Mouse (Mus musculus) midbrain, embryonic 15.5 days (tissue): ENCODE measurements around the gene Gm12216. TPM values are rescaled to one million over a fixed set of nuclear protein-coding genes. Genes with fewer than 3 reads are reported as not detected.
A peak's percentile ranks its signal among the peaks of the same experiment; 100 is the strongest.

ENCODE experiments used
- ATAC-seq: fragments of 200-750 bp; cut with Nextera tagmentation; replicated peaks from 2 replicates; pipeline ENCODE4 v1.8.0; 2017; ENCODE audit warnings: moderate TSS enrichment
- H3K27ac ChIP-seq: fragments of 300-500 bp; sonication (generic); 2 replicates; pipeline ENCODE4 v1.5.1; 2015; ENCODE audit warnings: mild to moderate bottlenecking, inconsistent platforms
- H3K27me3 ChIP-seq: fragments of 300-500 bp; sonication (generic); replicated peaks from 2 replicates; pipeline ENCODE4 v1.6.1; 2015; ENCODE audit warnings: inconsistent platforms
- H3K36me3 ChIP-seq: fragments of 300-500 bp; sonication (generic); replicated peaks from 2 replicates; pipeline ENCODE4 v1.6.1; 2015; ENCODE audit warnings: inconsistent platforms
- H3K4me1 ChIP-seq: fragments of 300-500 bp; sonication (generic); 2 replicates; pipeline ENCODE4 v1.6.1; 2015; ENCODE audit warnings: inconsistent platforms
- H3K4me2 ChIP-seq: fragments of 300-500 bp; sonication (generic); 2 replicates; pipeline ENCODE4 v1.6.1; 2015; ENCODE audit warnings: inconsistent platforms, mild to moderate bottlenecking, moderate library complexity
- H3K4me3 ChIP-seq: fragments of 300-500 bp; sonication (generic); 2 replicates; pipeline ENCODE4 v1.5.1; 2015; ENCODE audit warnings: mild to moderate bottlenecking, inconsistent platforms
- H3K9ac ChIP-seq: fragments of 300-500 bp; sonication (generic); 2 replicates; pipeline ENCODE4 v1.6.1; 2015; ENCODE audit warnings: mild to moderate bottlenecking, inconsistent platforms
- H3K9me3 ChIP-seq: fragments of 300-500 bp; sonication (generic); 2 replicates; pipeline ENCODE4 v1.6.1; 2016; ENCODE audit warnings: inconsistent platforms
- WGBS: fragments of 180-500 bp; shearing (Covaris S2); methylation state at CpG from one replicate; pipeline ENCODE4 v1.1.7; 2015; ENCODE audit warnings: mixed read lengths; 5-methylcytosine and 5-hydroxymethylcytosine counted together
- polyA plus RNA-seq: library from polyadenylated mRNA; unstranded; fragments of >200 nt; fragmentation: Nextera tagmentation; extraction: Ambion mirVana; gene quantifications from 2 replicates; pipeline ENCODE4 v1.2.1, GENCODE M21; 2015

Gene Gm12216
- polyA plus RNA-seq, 1 experiment from 2014 or later = 0.26 TPM

DNA sequence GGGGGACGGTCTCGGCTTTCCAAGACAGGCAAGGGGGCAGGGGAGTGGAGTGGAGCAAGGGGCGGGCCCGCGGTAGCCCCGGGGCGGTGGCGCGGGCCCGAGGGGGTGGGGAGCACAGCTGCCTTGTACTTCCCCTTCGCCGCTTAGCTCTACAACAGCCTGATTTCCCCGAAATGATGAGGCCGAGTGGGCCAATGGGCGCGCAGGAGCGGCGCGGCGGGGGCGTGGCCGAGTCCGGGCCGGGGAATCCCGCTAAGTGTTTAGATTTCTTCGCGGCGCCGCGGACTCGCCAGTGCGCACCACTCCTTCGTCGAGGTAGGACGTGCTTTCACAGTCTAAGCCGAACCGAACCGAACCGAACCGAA is 89.3 kb downstream of the Gm12216 start, which contains the start of gene Irf1:
Gene Irf1, plus strand, starts transcription at position 255 of the 365 bp plus-strand sequence.
- peaks cover 32% of the 10 kb centered on the region for H3K27me3 ChIP-seq
- under 1% methylated on average over 40 of the region's 40 CpGs for WGBS
- peak within 1 kb of the TSS; percentile 63 for H3K4me3 ChIP-seq
- no peaks in the 10 kb centered on the region for H3K9me3 ChIP-seq
- no peaks in the 10 kb centered on the region for H3K36me3 ChIP-seq
- peaks cover 13% of the 10 kb centered on the region for H3K4me1 ChIP-seq
- no peak within 1 kb of the TSS; the same call in 1 of the 2 replicates for H3K27ac ChIP-seq
- peak within 1 kb of the TSS; percentile 61 for H3K9ac ChIP-seq
- H3K4me2 ChIP-seq = peak within 1 kb of the TSS; percentile 98
- ATAC-seq = peak; percentile 94

DNA sequence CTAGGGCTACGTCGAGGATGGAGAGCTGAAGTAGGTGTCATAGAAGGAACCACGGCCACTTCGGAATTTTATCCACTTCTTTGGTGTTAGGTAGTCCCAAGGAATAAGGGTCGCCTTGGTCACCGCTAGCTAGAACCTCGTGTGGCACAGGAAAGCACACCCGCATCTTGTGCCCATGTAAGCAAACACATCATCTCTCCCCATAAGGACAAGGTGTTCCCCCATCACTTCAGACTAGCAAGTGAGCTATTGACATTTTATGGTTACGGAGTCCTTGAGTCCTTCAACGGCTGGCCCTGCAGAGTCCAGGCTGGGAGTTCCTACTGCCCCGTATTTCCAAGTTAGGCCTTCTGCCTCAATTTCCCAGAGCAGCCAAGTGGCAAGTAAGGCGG is 89.9 kb downstream of the Gm12216 start:
- WGBS = 64% methylated on average over 12 of the region's 12 CpGs
- peaks cover 37% of the 10 kb centered on the region for H3K27me3 ChIP-seq
- H3K4me3 ChIP-seq = peak overlapping the region; percentile 63
- H3K4me2 ChIP-seq = peak overlapping the region; percentile 98
- H3K27ac ChIP-seq = no peak overlapping the region
- peak overlapping the region; percentile 61; the same call in 1 of the 2 replicates for H3K9ac ChIP-seq
- no peak for ATAC-seq
- no peaks in the 10 kb centered on the region for H3K9me3 ChIP-seq
- peaks cover 13% of the 10 kb centered on the region for H3K4me1 ChIP-seq
- no peaks in the 10 kb centered on the region for H3K36me3 ChIP-seq

DNA sequence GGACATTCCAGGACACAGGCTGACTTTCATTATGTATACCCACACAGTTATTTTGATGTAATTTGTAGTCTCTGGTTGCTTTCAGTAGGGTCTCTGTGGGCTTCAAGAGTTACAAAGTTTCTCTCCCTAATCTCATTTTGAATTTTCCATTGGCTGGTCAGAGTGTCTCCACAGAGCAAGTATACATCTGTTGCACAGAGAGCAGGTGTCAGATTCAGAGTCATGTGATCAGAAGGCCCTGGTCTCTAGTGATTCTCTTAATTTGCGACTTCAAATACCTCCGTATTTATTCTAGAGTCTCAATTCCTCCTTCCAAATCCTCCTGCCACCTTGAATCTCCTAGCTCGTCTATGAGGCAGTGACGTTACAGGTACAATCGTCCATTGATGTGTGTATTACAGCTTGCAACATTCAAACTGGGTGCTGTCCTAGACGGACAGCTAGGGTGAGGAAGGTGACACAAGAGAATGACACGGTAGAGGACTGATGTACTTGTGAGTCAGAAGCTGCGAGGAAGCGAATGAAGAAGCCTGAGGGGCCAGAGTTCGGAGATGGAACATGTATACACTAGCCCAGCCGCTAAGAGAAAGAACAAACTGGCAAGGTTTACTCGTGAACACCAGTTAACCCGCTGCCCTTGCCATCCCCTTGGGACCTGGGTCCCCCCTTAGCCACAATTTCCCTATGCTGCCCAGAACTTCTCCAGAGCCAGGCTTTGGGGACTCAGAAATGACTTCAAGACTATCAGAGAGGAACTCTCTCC is 90.5 kb downstream of the Gm12216 start:
- Histone ChIP-seq H3K4me1 (peaks cover 18% of the 10 kb centered on the region), H3K9me3 (no peaks in the 10 kb centered on the region), H3K36me3 (no peaks in the 10 kb centered on the region), H3K9ac (no peak overlapping the region), H3K4me2 (no peak overlapping the region), H3K27me3 (peaks cover 38% of the 10 kb centered on the region), H3K27ac (no peak overlapping the region), H3K4me3 (no peak overlapping the region)
- 79% methylated on average over 13 of the region's 13 CpGs for WGBS
- ATAC-seq = no peak

DNA sequence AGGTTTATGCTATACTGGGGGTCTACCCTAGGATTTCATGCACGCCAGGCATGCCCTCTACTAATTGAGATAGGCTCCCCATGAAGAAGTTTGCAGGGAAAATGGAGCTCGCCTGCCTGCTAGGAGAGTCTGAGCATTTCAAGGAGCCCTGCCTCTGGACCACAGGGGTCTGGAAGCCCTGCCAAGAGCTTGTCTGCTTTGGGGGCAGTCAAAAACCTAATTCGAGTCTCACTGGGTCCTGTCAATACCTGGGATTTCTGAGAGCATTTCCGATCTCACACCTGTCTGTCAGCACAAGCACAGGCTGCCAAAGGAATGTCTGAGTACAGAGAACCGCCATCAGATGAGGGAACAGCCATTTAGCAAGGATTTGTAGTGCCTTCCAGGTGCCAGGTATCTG is 94.5 kb downstream of the Gm12216 start:
- no peak overlapping the region for H3K4me2 ChIP-seq
- peaks cover 45% of the 10 kb centered on the region for H3K27me3 ChIP-seq
- H3K36me3 ChIP-seq = no peaks in the 10 kb centered on the region
- H3K27ac ChIP-seq = no peak overlapping the region
- H3K4me1 ChIP-seq = peaks cover 24% of the 10 kb centered on the region
- no peak overlapping the region for H3K9ac ChIP-seq
- no peak overlapping the region for H3K4me3 ChIP-seq
- 44% methylated on average over 5 of the region's 5 CpGs for WGBS
- H3K9me3 ChIP-seq = no peaks in the 10 kb centered on the region
- no peak for ATAC-seq

DNA sequence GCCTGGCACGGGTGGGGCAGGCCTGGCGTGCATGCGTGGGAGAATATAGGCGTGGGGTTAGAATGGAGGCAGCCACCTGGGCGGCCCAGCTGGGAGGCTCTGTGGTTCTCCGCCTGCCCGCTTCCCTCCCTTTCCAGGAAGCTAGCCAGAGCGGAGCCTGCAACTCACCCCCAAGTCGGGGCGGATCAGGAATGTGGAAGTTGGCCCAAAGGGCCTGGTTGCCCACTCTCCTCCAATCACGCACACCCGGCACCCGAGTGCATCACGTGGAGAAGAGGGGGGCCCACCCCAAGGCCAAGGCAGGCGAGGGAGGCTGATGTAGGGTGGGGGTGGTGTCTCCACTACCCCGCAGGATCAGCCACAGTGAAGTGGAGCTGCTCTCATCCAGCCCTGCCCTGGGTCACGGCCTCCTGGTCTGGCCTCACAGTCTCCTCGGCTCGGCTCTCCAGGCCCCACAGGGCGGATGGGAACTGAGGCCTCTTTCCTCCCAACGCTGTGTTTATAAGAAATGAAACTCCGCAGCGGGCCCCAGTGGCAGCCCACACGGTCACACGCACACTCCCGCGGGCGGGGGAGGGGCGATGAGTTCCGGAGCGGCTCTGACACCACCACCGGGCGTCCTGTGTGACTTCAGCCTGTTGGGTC is 95.4 kb downstream of the Gm12216 start:
- peak overlapping the region; percentile 64 for H3K4me2 ChIP-seq
- WGBS = 2% methylated on average over 33 of the region's 33 CpGs
- peak overlapping the region; percentile 18; the same call in 1 of the 2 replicates for H3K9ac ChIP-seq
- no peaks in the 10 kb centered on the region for H3K9me3 ChIP-seq
- H3K27me3 ChIP-seq = peaks cover 39% of the 10 kb centered on the region
- H3K4me1 ChIP-seq = peaks cover 22% of the 10 kb centered on the region
- H3K36me3 ChIP-seq = no peaks in the 10 kb centered on the region
- ATAC-seq = peak; percentile 79
- H3K4me3 ChIP-seq = peak overlapping the region; percentile 27
- no peak overlapping the region for H3K27ac ChIP-seq

DNA sequence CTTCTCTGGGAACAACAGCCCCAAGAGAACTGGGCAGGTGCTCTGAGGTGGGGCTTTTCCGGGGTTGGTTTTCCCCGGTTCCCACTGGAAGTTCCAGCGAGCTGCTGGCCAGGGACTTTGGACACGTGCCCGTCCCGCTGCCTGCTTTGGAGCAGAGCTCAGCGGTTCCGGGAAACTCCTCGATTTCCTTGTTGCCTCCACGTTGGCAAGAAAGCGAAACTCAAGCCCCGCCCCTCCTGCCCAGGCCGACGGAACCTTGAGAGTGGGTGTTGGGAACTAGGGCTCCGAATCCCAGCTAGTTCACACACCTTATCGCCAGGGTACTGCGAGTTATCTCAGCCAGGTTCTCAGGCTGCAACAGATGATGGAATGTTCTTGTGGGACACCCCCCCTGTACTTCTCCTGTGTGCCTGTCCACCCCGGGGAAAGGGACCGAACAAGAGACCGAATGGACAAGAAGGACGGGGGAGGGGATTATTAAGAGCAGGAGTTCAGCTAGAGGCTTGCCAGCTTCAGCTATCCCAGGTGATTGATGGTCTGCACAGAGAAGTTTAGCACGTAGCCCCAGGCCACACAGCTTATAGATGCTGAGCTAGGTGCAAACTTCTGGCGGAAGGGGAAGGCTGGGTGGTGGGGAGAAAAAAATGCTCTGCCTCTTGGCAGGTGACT is 96.1 kb downstream of the Gm12216 start:
- Histone ChIP-seq H3K4me3 (peak overlapping the region; percentile 27), H3K4me2 (peak overlapping the region; percentile 64), H3K4me1 (peaks cover 22% of the 10 kb centered on the region), H3K9ac (peak overlapping the region; percentile 18; the same call in 1 of the 2 replicates), H3K27me3 (peaks cover 35% of the 10 kb centered on the region), H3K9me3 (no peaks in the 10 kb centered on the region), H3K36me3 (no peaks in the 10 kb centered on the region), H3K27ac (no peak overlapping the region)
- 10% methylated on average over 23 of the region's 23 CpGs for WGBS
- no peak; the same call in 1 of the 2 replicates for ATAC-seq

DNA sequence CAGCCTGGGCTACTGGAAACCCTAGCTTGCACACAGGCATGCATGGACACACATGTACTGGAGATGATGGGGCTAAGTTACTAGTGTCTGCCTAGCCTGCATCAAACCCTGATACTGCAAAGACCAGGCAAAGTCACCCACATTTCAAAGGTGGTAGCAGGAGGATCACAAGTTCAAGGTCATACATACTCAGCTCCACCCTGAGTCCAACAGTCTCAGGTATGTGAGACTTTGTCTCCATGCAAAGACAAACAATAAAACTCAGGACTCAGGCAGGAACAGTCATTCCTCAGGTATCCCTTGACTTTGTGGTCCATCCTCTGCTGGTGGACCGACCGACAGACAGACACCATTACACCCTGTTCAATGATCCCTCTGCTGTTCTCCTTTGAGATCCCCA is 96.6 kb downstream of the Gm12216 start:
- Histone ChIP-seq H3K27ac (no peak overlapping the region), H3K27me3 (peaks cover 35% of the 10 kb centered on the region), H3K9ac (no peak overlapping the region), H3K4me3 (no peak overlapping the region), H3K4me2 (peak overlapping the region; percentile 64), H3K9me3 (no peaks in the 10 kb centered on the region), H3K4me1 (peaks cover 22% of the 10 kb centered on the region), H3K36me3 (no peaks in the 10 kb centered on the region)
- no peak for ATAC-seq
- 74% methylated on average over 2 of the region's 2 CpGs for WGBS

DNA sequence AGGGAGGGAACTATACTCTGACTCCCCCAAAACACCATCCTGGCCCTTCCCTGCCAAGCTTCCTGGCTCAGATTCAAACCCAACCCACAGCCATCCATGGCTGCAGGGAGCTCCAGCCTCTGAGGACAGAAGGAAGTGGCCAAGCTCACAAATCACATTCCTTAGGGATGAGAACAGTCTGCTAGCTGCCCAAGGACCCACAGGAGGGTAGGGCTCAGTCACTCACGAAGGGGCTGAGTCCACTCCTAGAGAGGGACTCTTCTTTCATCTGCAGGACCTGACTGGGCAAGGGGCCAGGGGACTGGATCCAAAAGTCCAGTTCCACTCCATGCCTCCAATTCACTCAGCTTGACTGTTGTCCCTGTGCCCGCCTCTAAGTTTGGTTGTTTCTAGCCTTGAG is 97.2 kb downstream of the Gm12216 start:
- Histone ChIP-seq H3K4me3 (no peak overlapping the region), H3K9me3 (no peaks in the 10 kb centered on the region), H3K27ac (no peak overlapping the region), H3K4me1 (peaks cover 22% of the 10 kb centered on the region), H3K36me3 (no peaks in the 10 kb centered on the region), H3K9ac (no peak overlapping the region), H3K27me3 (peaks cover 35% of the 10 kb centered on the region), H3K4me2 (no peak overlapping the region)
- WGBS = 44% methylated on average over 2 of the region's 2 CpGs
- no peak for ATAC-seq

DNA sequence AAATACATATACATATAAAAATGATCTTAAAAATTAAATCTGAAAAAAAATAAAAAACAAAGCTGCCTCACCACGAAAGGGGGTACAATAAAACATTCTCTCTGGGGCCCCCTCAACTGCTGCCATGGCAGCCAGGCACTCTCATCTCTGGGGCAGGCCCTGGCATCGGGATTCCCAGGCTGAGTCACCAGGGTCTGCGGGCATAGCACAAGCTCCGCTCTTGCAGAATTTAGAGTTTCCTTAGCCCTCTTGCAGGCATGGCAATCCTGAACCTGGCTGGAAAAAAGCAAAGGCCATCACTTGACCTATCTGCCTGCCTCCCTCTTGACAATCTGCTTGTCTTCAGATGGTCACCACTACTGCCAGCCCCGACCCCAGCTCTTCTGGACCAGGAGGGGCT is 97.8 kb downstream of the Gm12216 start:
- Histone ChIP-seq H3K9ac (no peak overlapping the region), H3K4me3 (no peak overlapping the region), H3K36me3 (no peaks in the 10 kb centered on the region), H3K27me3 (peaks cover 33% of the 10 kb centered on the region), H3K4me2 (no peak overlapping the region), H3K4me1 (peaks cover 22% of the 10 kb centered on the region), H3K27ac (no peak overlapping the region), H3K9me3 (no peaks in the 10 kb centered on the region)
- ATAC-seq = no peak
- 81% methylated on average over 5 of the region's 5 CpGs for WGBS

DNA sequence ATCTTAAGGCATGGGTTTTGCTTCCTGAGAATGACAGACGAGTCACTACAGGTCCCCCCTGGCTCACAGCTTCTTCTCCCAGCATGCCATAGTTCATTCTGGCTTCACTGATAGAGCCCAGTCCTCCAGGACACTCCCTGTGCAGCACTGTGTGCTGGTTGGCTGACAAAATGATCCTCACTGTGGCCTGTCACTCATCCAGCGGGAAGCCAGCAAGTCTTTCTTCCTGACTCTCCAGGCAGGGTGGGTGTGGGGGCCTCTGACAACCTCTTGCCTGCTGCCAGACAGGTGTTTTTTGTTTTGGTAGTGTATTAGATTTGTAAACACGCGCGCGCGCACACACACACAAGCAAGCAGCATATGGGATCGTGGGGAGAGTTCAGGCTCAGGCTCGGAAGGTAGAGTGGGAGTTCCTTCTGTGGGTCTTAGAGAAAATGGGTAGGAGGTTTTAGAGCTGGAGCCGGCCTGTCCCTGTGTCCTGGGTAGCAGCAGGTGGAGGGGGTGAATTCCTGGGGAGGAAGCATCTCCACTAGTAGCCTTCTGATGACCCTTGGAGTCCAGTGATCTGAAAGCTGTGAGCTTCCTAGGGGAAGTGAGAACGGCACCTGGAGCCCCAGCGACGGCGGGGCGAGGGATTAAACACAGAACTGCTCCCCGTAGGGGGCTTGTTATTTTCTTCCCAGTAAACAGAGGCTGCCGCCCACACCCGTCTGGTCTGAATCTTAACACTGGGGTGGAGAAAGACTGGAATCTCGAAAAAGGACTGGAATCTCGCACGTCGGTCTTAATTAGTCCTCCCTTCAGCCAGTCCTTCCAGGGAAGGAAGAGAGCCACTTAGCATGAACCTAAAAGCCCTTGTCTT is 99.3 kb downstream of the Gm12216 start:
- Histone ChIP-seq H3K27ac (no peak overlapping the region), H3K4me2 (0 out of 2 replicates have a peak overlapping the region, but pooled peaks have one; percentile 5), H3K4me3 (no peak overlapping the region), H3K9ac (no peak overlapping the region), H3K36me3 (no peaks in the 10 kb centered on the region), H3K27me3 (peaks cover 33% of the 10 kb centered on the region), H3K9me3 (no peaks in the 10 kb centered on the region), H3K4me1 (peaks cover 22% of the 10 kb centered on the region)
- no peak for ATAC-seq
- 4% methylated on average over 22 of the region's 22 CpGs for WGBS

DNA sequence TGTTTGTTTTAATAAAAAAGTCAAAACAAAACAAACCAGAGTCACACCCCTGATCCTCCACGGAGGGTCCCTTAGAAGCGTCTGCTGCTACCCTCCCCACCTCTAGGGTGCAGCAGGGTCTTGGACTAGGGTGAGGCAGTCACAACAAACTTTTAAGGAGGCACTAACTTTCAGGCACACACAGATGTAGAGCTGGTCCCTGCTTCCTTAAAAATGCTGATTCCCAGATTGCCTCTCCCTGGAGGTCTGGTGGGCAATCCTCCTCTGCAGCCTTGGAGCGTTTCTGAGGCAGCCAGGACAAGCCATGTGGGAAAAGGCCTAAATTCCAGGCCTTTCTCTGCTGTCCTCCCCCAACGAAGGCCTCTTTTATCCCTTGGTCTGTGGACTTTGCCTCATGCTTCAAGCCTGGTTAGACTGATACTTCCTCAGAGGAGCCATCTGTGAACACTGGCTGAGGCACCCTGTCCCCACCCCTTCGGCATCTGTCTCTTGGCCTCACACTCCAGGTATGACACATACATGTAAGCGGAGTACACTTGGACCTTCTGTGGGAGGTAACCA is 100.2 kb downstream of the Gm12216 start:
- Histone ChIP-seq H3K4me1 (peaks cover 21% of the 10 kb centered on the region), H3K27me3 (peaks cover 28% of the 10 kb centered on the region), H3K9me3 (no peaks in the 10 kb centered on the region), H3K36me3 (no peaks in the 10 kb centered on the region), H3K27ac (no peak overlapping the region), H3K9ac (no peak overlapping the region), H3K4me3 (no peak overlapping the region), H3K4me2 (no peak overlapping the region)
- 46% methylated on average over 6 of the region's 6 CpGs for WGBS
- no peak for ATAC-seq
